Mouse (Mus musculus) olfactory bulb, adult 2 months (tissue): Measurements from ENCODE around the gene Nucks1.

Experiments used
- CTCF ChIP-seq: fragments of 200-500 bp; IDR thresholded peaks from 2 replicates; pipeline ENCODE4 v1.5.1; 2012; ENCODE audit warnings: low read depth, mild to moderate bottlenecking, low read length, moderate library complexity; ENCODE audit not compliant: insufficient read depth
- POLR2A ChIP-seq: fragments of 200-500 bp; IDR thresholded peaks from 2 replicates; pipeline ENCODE4 v1.6.1; 2012; ENCODE audit warnings: mild to moderate bottlenecking, low read depth, low read length, moderate library complexity; ENCODE audit not compliant: insufficient read depth

DNA sequence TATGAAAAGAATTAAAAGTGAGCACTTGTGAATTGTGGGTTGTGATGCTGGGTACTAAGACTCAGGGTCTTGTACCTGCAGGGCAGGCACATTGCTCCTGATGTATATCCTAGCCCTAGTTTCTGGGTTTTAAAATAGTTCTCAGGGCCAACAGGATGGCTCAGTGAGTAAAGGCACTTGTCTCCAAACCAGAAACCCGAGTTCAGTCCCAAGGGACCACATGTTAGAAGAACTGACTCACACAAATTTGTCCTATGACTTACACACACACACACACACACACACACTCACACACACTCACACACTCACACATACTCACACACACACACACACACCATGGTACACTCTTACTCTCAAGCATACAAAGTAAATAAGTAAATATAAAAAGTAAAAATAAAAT lies 37.5 kb upstream of the Nucks1 start:
- no peak for TF ChIP-seq CTCF
- TF ChIP-seq POLR2A = no peak
